Mouse (Mus musculus): Measurements from ENCODE around the gene Tmsb10. TPM values are rescaled to one million over a fixed set of nuclear protein-coding genes. Genes with fewer than 3 reads are reported as not detected.
A peak's percentile ranks its signal among the peaks of the same experiment; 100 is the strongest.

Tmsb10 gene
- polyA plus RNA-seq, 1 experiment from 2014 or later = 1,748 TPM

- no peaks in the 10 kb centered on the region for H3K9me3 ChIP-seq (replicated peaks; ENCODE audit: control insufficient read depth, low read length)
Measured at GRCm38 (mm10) chr6:72981851-72982250, 23.3 kb upstream of the Tmsb10 start.

GRCm38 (mm10) chr6:72981124-72981651, 22.6 kb upstream of the Tmsb10 start:
- H3K4me1 ChIP-seq (ENCODE audit: control insufficient read depth, insufficient read depth, low read length) = peaks cover 27% of the 10 kb centered on the region
- no peaks in the 10 kb centered on the region for H3K27me3 ChIP-seq (ENCODE audit: control insufficient read depth, insufficient read depth, low read length)
- no peaks in the 10 kb centered on the region for H3K36me3 ChIP-seq (ENCODE audit: control insufficient read depth, insufficient read depth, low read length)
- H3K9ac ChIP-seq (ENCODE audit: low read length) = peak overlapping the region; percentile 44; the same call in 1 of the 2 replicates
- no peaks in the 10 kb centered on the region for H3K9me3 ChIP-seq (replicated peaks; ENCODE audit: control insufficient read depth, low read length)
- WGBS = 21% methylated on average over 9 of the region's 9 CpGs
- H3K4me3 ChIP-seq (replicated peaks; ENCODE audit: low read length) = no peak overlapping the region
- peak; percentile 86 for ATAC-seq (ENCODE audit: insufficient read depth, low FRiP score)
- H3K27ac ChIP-seq (ENCODE audit: low read length) = peak overlapping the region; percentile 84
- 0 out of 2 replicates have a peak overlapping the region, but pooled peaks have one; percentile 17 for H3K4me2 ChIP-seq (ENCODE audit: low read depth, low read length)

More at GRCm38 (mm10) chr6:72981851-72982250, 23.3 kb upstream of the Tmsb10 start:
- Histone ChIP-seq H3K36me3 (ENCODE audit: control insufficient read depth, insufficient read depth, low read length) (no peaks in the 10 kb centered on the region), H3K27ac (ENCODE audit: low read length) (peak overlapping the region; percentile 84), H3K27me3 (ENCODE audit: control insufficient read depth, insufficient read depth, low read length) (no peaks in the 10 kb centered on the region), H3K4me3 (replicated peaks; ENCODE audit: low read length) (no peak overlapping the region), H3K4me1 (ENCODE audit: control insufficient read depth, insufficient read depth, low read length) (peaks cover 27% of the 10 kb centered on the region), H3K9ac (ENCODE audit: low read length) (no peak overlapping the region), H3K4me2 (ENCODE audit: low read depth, low read length) (no peak overlapping the region)
- ATAC-seq (ENCODE audit: insufficient read depth, low FRiP score) = no peak
- 43% methylated on average over 6 of the region's 6 CpGs for WGBS

- Histone ChIP-seq H3K4me1 (ENCODE audit: control insufficient read depth, insufficient read depth, low read length) (peaks cover 14% of the 10 kb centered on the region), H3K27ac (ENCODE audit: low read length) (no peak overlapping the region), H3K27me3 (ENCODE audit: control insufficient read depth, insufficient read depth, low read length) (no peaks in the 10 kb centered on the region), H3K36me3 (ENCODE audit: control insufficient read depth, insufficient read depth, low read length) (no peaks in the 10 kb centered on the region), H3K4me3 (replicated peaks; ENCODE audit: low read length) (no peak overlapping the region), H3K4me2 (ENCODE audit: low read depth, low read length) (no peak overlapping the region), H3K9me3 (replicated peaks; ENCODE audit: control insufficient read depth, low read length) (no peaks in the 10 kb centered on the region), H3K9ac (ENCODE audit: low read length) (no peak overlapping the region)
- WGBS = 86% methylated on average over 2 of the region's 2 CpGs
- no peak for ATAC-seq (ENCODE audit: insufficient read depth, low FRiP score)
Measured at GRCm38 (mm10) chr6:72976866-72977265, 18.3 kb upstream of the Tmsb10 start.

- H3K36me3 ChIP-seq (ENCODE audit: control insufficient read depth, insufficient read depth, low read length) = no peaks in the 10 kb centered on the region
- no peak overlapping the region for H3K4me2 ChIP-seq (ENCODE audit: low read depth, low read length)
- no peak for ATAC-seq (ENCODE audit: insufficient read depth, low FRiP score)
- 69% methylated on average over 3 of the region's 3 CpGs for WGBS
- H3K27me3 ChIP-seq (ENCODE audit: control insufficient read depth, insufficient read depth, low read length) = no peaks in the 10 kb centered on the region
- no peak overlapping the region for H3K4me3 ChIP-seq (replicated peaks; ENCODE audit: low read length)
- H3K9ac ChIP-seq (ENCODE audit: low read length) = no peak overlapping the region
- H3K9me3 ChIP-seq (replicated peaks; ENCODE audit: control insufficient read depth, low read length) = no peaks in the 10 kb centered on the region
- no peaks in the 10 kb centered on the region for H3K4me1 ChIP-seq (ENCODE audit: control insufficient read depth, insufficient read depth, low read length)
- no peak overlapping the region for H3K27ac ChIP-seq (ENCODE audit: low read length)
Measured at GRCm38 (mm10) chr6:72971074-72971473, 12.5 kb upstream of the Tmsb10 start.

- WGBS = 78% methylated on average over 3 of the region's 3 CpGs
- no peak overlapping the region for H3K9ac ChIP-seq (ENCODE audit: low read length)
- no peak overlapping the region for H3K4me3 ChIP-seq (replicated peaks; ENCODE audit: low read length)
- H3K4me2 ChIP-seq (ENCODE audit: low read depth, low read length) = no peak overlapping the region
- no peak overlapping the region for H3K27ac ChIP-seq (ENCODE audit: low read length)
- no peak for ATAC-seq (ENCODE audit: insufficient read depth, low FRiP score)
- H3K36me3 ChIP-seq (ENCODE audit: control insufficient read depth, insufficient read depth, low read length) = no peaks in the 10 kb centered on the region
- no peaks in the 10 kb centered on the region for H3K27me3 ChIP-seq (ENCODE audit: control insufficient read depth, insufficient read depth, low read length)
- no peaks in the 10 kb centered on the region for H3K4me1 ChIP-seq (ENCODE audit: control insufficient read depth, insufficient read depth, low read length)
- no peaks in the 10 kb centered on the region for H3K9me3 ChIP-seq (replicated peaks; ENCODE audit: control insufficient read depth, low read length)
Measured at GRCm38 (mm10) chr6:72969787-72970186, 11.2 kb upstream of the Tmsb10 start.

- H3K4me2 ChIP-seq (ENCODE audit: low read depth, low read length) = no peak overlapping the region
- H3K27me3 ChIP-seq (ENCODE audit: control insufficient read depth, insufficient read depth, low read length) = no peaks in the 10 kb centered on the region
- no peak overlapping the region for H3K9ac ChIP-seq (ENCODE audit: low read length)
- H3K9me3 ChIP-seq (replicated peaks; ENCODE audit: control insufficient read depth, low read length) = no peaks in the 10 kb centered on the region
- no peak for ATAC-seq (ENCODE audit: insufficient read depth, low FRiP score)
- H3K36me3 ChIP-seq (ENCODE audit: control insufficient read depth, insufficient read depth, low read length) = no peaks in the 10 kb centered on the region
- peaks cover 12% of the 10 kb centered on the region; the same call in 1 of the 2 replicates for H3K4me1 ChIP-seq (ENCODE audit: control insufficient read depth, insufficient read depth, low read length)
- H3K4me3 ChIP-seq (replicated peaks; ENCODE audit: low read length) = no peak overlapping the region
- no peak overlapping the region for H3K27ac ChIP-seq (ENCODE audit: low read length)
- WGBS = 79% methylated on average over 6 of the region's 6 CpGs
Measured at GRCm38 (mm10) chr6:72965199-72965598, 6.7 kb upstream of the Tmsb10 start.

GRCm38 (mm10) chr6:72962281-72962741, 3.8 kb upstream of the Tmsb10 start:
- ATAC-seq (ENCODE audit: insufficient read depth, low FRiP score) = no peak
- WGBS = 30% methylated on average over 7 of the region's 7 CpGs
- H3K9me3 ChIP-seq (replicated peaks; ENCODE audit: control insufficient read depth, low read length) = no peaks in the 10 kb centered on the region

GRCm38 (mm10) chr6:72961603-72962002, 3.1 kb upstream of the Tmsb10 start:
- H3K9me3 ChIP-seq (replicated peaks; ENCODE audit: control insufficient read depth, low read length) = no peaks in the 10 kb centered on the region
- peak; percentile 9; the same call in 1 of the 2 replicates for ATAC-seq (ENCODE audit: insufficient read depth, low FRiP score)
- H3K4me2 ChIP-seq (ENCODE audit: low read depth, low read length) = no peak overlapping the region
- WGBS = 63% methylated on average over 9 of the region's 9 CpGs
- no peak overlapping the region for H3K4me3 ChIP-seq (replicated peaks; ENCODE audit: low read length)
- H3K36me3 ChIP-seq (ENCODE audit: control insufficient read depth, insufficient read depth, low read length) = no peaks in the 10 kb centered on the region
- H3K27ac ChIP-seq (ENCODE audit: low read length) = peak overlapping the region; percentile 58
- no peak overlapping the region for H3K9ac ChIP-seq (ENCODE audit: low read length)
- H3K4me1 ChIP-seq (ENCODE audit: control insufficient read depth, insufficient read depth, low read length) = peaks cover 19% of the 10 kb centered on the region
- H3K27me3 ChIP-seq (ENCODE audit: control insufficient read depth, insufficient read depth, low read length) = no peaks in the 10 kb centered on the region

More at GRCm38 (mm10) chr6:72962281-72962741, 3.8 kb upstream of the Tmsb10 start:
- H3K27me3 ChIP-seq (ENCODE audit: control insufficient read depth, insufficient read depth, low read length) = no peaks in the 10 kb centered on the region
- H3K4me3 ChIP-seq (replicated peaks; ENCODE audit: low read length) = no peak overlapping the region
- H3K4me1 ChIP-seq (ENCODE audit: control insufficient read depth, insufficient read depth, low read length) = peaks cover 19% of the 10 kb centered on the region
- peak overlapping the region; percentile 44 for H3K9ac ChIP-seq (ENCODE audit: low read length)
- H3K36me3 ChIP-seq (ENCODE audit: control insufficient read depth, insufficient read depth, low read length) = no peaks in the 10 kb centered on the region
- H3K27ac ChIP-seq (ENCODE audit: low read length) = peak overlapping the region; percentile 53
- H3K4me2 ChIP-seq (ENCODE audit: low read depth, low read length) = peak overlapping the region; percentile 37

- H3K9ac ChIP-seq (ENCODE audit: low read length) = no peak overlapping the region
- ATAC-seq (ENCODE audit: insufficient read depth, low FRiP score) = no peak
- H3K4me2 ChIP-seq (ENCODE audit: low read depth, low read length) = no peak overlapping the region
- no peak overlapping the region for H3K27ac ChIP-seq (ENCODE audit: low read length)
- H3K36me3 ChIP-seq (ENCODE audit: control insufficient read depth, insufficient read depth, low read length) = no peaks in the 10 kb centered on the region
- peaks cover 27% of the 10 kb centered on the region for H3K4me1 ChIP-seq (ENCODE audit: control insufficient read depth, insufficient read depth, low read length)
- 65% methylated on average over 5 of the region's 5 CpGs for WGBS
- H3K27me3 ChIP-seq (ENCODE audit: control insufficient read depth, insufficient read depth, low read length) = no peaks in the 10 kb centered on the region
- no peaks in the 10 kb centered on the region for H3K9me3 ChIP-seq (replicated peaks; ENCODE audit: control insufficient read depth, low read length)
- H3K4me3 ChIP-seq (replicated peaks; ENCODE audit: low read length) = no peak overlapping the region
Measured at GRCm38 (mm10) chr6:72960675-72961074, 2.1 kb upstream of the Tmsb10 start.
